Mouse (Mus musculus) G1E-ER4 (cell line): ENCODE measurements around the gene Pdzd2. TPM values are rescaled to one million over a fixed set of nuclear protein-coding genes. Genes with fewer than 3 reads are reported as not detected.

Experiments
- GATA1 ChIP-seq: IDR thresholded peaks from one replicate; pipeline ENCODE4 v1.8.0; 2012; ENCODE audit warnings: low read length, inconsistent platforms
- polyA plus RNA-seq: library from polyadenylated mRNA; stranded (reverse); fragments of >175 nt; gene quantifications from 2 replicates; pipeline ENCODE4 v1.2.3, GENCODE M21; 2012

Pdzd2 gene
- polyA plus RNA-seq, 1 experiment, result 0.29 TPM

DNA sequence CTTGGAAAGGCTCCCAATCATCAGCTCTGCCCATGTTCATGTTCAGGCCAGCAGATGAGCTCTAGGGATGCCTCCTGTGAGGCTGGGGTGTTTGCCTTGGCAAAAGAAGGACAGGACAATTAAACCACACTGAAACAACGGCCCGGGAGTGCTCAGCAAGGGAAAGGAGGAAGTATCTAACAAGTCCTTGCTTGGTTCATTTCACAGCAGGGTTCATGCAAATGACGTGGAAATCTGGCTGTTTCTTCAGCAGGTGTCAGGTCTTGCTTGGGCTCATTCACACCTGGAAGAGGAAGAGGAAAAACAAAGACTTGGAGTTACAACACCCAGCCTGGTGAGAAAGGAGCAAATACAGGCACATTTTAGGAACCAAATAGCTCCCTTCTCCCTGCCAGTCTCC, 147.1 kb downstream of the Pdzd2 start:
- no peak for TF ChIP-seq GATA1

DNA sequence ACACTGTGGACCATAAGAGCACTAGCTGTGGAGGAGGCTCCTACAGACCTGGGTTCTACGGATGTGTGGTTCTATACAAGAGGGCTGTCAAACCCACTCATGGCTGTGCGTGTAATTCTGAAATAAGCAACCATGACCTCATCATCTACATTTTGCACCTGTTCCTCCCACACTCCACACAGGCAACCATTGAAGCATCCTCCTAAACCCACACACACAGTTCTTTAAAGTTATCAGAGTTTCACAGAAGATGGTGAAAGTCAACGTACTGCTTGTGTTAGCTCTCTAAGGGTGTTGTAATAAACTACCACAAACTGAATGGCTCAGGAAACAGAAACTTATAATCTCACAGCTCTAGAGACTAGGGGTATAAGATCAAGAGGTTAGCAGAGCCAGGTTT, 151.1 kb downstream of the Pdzd2 start:
- TF ChIP-seq GATA1, result no peak

DNA sequence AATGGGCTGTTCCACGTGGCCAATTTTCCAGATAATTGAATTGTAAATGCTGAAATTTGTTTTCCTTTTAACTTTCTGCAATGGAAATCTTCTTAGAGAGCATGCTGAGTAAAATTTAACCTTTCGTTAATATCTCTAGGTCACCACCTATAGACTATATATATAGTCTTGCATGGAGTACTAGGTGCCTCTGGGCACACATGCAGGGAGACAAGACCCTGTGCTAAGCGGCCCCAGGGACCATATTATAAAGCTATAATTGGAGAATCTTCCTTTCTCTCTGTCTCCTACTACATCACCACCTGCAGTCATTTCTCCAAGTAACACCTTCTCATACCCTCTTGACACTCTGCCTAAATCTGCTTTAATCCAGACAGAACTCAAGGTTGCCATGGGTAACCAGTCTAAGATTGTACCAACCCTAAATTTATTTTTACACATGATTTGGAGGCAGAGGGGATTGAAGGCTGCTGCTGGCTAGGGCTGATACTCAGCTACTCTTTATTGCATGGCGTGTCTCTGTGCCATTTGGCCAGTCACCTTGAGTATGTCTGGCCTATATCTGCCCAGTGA, 152.8 kb downstream of the Pdzd2 start:
- no peak for TF ChIP-seq GATA1

DNA sequence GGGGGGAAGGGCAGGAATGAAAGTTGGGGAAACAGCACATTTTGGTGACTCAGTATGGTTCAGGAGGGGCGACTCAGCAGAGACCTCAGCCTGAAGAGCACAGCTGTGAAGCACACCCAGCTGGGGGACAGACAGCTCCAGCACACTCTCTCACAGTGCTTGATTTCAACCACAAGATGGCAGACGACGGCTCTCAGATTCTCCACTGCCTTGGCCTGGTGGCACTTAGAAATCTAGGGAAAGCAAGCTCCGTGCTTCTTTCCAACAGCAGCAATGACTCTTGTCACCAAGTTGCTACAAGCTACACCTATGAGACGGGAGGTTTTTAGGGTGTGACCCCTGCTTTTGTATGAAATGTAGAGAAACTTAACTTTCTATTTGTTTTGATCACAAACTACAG, 153.6 kb downstream of the Pdzd2 start:
- TF ChIP-seq GATA1, result no peak

DNA sequence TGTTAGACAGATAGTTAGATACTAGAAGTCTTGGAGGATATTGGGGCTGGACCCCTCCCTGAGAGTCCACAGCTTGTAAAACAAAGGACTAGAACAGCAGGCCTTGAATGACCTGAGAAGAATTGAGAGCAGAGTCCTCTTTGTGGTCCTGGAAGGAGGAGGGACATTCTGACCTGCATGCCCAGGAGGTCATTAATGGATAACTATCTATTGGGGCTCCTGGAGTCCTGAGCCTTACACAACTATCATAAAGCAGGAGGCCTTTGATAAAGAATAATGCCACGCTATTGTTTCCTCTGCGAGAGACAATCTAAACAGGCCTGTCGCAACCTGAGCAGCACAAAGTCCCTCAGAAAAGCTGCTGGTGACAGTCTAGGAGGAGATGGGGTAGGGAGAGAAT, 156.7 kb downstream of the Pdzd2 start:
- TF ChIP-seq GATA1, result no peak

DNA sequence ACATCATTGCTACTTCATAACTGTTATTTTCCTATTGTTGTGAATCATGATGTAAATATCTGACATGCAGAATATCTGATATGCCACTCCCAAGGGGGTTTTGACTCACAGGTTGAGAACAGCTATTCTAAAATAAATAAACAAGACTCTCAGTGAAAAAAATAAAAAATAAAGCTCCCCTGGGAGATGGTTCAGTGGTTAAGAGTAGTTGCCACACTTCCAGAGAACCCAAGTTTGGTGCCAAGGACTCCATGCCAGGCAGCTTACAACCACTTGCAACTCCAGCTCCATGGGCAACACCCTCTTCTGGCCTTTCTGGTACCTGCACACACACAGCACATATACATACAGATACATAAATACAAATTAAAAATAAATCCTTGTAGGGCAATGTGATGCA, 157.3 kb downstream of the Pdzd2 start:
- no peak for TF ChIP-seq GATA1

DNA sequence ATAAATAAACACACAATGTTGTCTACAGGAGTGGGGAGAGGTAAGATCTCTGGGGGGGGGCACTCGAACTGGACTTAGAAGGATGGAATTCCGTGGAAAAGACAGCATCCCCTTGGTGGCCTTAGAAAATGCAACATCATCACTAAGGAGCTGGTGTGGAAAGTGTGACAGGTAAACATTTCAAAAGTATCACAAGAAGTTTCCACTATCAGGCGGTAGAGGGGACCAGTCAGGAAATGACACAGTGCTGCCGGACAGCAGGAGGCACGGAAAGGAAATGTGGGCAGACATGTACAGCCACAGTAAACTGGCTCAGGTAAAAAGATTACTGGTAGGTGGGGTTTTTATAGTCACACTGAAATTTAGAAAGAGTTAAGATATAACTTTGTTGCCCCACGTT, 160.5 kb downstream of the Pdzd2 start:
- no peak for TF ChIP-seq GATA1

DNA sequence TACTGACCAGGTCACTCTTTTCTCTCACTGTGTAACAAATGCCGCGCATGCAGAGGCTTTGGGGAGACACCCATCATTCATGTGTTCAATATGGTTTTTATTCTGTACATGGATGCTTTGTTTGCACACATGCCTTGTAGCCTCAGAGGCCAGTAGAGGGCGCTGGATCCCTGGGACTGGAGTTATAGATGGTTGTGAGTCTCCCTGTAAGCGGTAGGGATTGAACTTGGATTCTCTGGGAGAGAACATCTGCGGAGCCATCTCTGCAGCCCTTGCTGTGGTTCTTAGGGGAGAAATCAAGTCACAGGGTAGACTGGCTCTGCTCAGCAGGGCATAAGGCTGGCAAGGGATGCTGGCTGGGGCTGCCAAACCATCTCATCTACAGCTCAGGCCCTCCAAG, 161.4 kb downstream of the Pdzd2 start:
- TF ChIP-seq GATA1, result no peak

DNA sequence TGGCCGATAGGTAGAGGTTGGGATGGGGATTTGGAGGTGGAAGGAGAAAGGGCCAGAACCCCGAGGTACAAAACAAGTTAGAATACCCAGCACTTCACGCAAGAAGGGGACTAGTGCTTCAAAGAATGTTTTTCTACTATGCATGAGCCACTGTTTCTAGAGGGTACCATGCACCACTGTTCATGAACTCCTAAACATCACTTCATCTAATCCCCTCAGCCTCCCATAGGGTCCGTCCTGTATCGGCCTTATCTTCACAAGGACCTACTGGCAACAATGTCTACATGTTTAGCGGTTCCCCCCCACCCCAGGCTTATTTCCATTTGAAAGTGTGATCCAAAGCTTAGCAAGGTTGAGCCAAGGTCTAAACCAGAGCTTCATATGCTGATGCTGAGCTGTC, 162.0 kb downstream of the Pdzd2 start:
- TF ChIP-seq GATA1, result no peak

DNA sequence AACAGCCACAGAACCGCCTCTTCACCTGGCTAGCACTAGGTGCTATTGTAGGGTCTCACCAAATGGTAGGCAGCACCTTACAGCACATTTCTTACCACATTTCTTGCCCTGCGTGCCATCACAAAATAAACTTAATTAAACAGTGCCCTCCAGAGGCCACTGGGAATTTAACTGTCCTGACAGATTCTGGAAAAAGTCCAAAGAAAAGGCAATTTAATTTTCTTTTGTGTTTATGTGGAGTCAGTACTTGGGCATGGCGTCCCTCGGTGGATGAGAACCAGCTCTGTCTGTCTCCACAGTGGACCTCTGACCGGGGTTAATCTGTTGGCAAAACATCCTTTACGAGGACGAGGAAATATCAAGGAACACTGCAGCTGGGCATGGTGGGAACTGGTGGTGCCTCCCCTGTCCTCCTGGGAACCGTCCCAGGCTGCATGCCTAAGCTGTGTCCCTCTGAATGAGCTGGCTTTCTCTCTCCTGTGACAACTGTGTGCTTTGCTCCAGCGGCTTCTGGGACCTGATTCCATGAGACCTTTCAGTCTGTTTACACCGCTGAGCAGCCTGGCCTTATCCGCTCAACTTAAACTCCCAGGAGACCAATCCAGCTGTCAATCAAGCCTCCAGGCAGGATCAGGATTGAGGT, 162.5 kb downstream of the Pdzd2 start:
- TF ChIP-seq GATA1, result no peak

DNA sequence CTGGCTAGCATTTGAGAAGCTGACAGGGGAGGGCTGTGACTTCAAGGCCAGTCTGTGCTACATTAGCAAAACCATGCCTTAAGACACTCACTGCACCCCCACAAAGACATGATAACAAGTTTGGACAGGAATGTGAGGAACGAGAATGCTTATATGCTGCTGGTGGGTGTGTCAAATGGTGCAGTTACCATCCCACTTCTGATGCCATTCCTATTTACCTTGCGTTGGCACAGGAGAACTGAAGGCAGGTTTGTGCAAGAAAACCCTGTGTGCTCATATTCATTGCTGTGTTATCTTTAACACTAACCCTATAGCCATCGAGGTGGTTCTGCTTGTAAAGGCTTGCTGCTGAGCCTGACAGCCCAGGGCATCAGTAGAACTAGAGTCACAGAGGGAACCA, 166.1 kb downstream of the Pdzd2 start:
- TF ChIP-seq GATA1, result no peak

DNA sequence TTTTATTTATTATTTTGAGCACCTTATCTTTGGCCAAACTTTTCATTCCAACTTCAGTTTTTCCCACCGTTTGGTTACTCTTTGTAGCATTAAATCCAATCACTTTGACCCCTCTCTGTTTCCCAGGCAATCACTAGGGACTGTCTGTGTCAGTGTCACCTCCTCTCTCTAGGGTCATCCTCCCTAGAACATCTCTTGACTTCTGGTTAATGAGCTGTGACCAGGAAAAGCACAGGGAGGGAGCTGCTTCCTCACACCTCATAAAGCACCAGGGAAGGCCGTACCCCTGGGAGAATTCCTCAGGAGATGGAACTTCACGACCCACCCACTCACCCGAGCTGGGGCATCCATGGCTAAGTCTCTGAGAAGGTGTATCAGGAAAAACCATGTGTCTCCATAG, 168.6 kb downstream of the Pdzd2 start:
- TF ChIP-seq GATA1, result no peak

DNA sequence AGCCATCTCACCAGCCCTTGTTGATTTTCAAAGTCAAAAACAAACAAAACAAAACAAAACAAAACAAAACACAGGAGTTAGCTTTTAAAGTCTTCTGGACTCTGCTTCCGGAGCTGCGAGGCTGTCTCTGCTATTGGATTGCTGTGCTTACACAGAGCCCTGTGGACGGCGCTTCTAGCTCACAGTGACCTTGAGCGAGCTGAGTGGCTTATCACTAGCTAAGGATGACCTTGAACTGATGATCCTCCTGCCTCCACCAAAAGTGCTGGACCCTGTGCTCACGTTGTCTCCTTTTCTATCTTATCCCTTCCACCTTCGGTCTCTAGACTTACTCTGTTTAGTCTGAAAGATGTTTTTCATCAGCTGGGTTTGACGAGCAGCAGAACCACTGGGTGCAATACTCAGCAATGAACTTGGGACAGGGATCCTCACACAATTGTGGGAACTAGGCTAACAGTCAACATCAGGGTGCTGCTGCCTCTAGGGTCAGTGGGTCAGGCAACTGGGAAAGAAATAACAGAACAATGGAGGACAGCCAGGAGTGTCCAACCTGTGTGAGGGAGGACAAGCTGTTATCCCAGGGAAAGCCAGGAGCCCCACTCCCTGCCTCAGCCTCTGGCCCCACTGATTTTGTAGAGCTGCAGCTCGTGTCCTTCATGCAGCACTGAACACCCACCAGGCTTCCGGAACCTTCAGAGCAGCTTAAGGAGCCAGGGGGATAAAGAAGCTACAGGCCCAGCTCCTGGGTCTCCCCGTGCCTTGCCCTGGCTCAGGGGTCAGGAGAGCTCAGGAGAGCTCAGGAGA, 172.9 kb downstream of the Pdzd2 start:
- no peak for TF ChIP-seq GATA1

DNA sequence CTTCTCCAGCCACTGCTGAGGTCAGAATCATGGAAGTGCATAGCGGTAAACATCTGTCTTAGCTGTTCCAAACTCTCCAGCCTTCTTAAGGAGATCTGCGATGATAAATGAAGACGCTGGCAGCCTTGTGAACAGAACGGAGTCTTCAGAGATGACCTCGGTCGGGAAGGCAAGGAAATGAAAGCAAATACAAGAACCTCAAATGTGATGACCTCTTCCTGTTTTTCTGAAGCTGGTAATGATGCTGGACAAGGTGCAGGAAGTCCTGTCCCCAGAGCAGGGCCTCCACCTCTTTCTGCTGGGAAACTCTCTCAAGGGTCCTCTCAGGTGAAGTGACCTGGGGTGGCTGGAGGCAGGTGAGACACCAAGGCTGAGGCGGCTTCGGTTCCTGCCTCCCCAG, 174.4 kb downstream of the Pdzd2 start:
- TF ChIP-seq GATA1, result no peak

DNA sequence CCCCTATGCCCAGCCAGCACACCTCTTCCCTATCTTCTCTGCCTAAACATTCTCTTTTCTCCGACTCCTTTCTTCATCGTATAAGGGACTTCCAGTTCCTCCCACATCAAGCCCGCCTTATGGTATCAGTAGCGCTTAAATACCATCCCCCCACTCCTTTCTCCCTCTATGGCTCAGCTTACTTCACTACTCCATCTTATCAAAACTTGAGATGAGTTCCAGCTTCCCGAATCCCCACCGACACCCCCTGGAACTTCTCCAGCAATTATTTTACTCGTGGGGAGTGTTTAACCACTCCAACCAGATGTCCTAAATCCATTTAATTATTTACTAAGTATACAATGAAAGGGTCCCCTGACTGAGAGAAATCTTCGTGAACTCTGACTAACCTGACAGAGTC, 179.2 kb downstream of the Pdzd2 start:
- TF ChIP-seq GATA1, result no peak

DNA sequence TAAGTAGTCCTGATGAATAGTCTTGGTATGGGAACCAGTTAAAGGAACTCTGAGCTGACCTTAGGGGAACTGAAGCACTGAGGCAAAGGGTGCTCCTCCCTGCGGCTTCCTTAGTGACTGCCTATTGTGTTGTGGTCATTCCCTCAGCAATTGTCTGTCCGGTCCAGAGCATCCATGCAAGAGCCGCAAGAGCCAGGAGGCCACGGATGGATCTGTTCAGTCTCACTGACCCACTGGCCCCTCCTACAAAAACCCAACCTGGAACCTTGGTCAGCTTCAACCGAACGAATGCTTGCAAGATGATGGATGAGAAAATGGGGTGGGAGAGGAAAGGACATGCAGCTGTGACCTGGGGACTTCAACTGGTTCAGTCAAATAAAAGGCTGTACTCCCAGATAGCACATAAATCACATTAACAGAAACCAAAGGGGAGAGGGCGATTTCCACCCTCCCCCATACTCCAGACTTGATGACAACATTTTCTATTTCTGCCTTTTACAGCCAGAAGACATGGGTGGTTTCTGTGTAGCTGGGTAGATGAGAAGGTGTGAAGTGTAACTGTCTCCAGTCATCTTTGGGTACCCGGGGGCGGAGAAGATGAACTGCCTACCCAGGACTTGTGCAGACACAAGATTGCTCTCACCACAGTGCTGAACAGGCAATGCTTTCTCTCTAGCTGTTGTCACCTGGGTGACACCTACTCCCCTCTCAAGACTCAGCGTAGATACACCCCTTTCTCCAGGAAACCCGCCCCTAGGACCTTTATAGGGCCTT, 181.9 kb downstream of the Pdzd2 start:
- no peak for TF ChIP-seq GATA1

DNA sequence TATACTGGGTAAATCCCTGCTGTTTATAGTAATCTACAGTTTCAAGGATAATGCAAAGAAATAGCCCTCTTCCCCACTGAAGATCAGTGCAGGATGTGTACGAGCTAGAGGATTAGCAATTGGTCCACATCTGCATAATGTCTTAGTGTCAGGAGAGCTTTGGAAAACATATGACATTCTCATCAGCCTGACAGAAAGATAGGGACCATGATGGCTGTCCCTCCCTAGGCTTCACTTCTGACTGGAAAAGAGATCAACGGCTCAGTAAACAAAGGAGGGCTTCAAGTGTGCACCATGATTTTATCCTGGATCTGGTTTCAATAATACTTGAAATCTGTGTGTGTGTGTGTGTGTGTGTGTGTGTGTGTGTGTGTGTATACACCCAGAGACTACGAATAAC, 186.5 kb downstream of the Pdzd2 start:
- no peak for TF ChIP-seq GATA1
